Mouse (Mus musculus) embryo, embryonic 9.5 days (tissue): ENCODE measurements around the gene Sez6l2.
A peak's percentile ranks its signal among the peaks of the same experiment; 100 is the strongest.

Experiments used
- DNase-seq: peaks from one replicate; pipeline ENCODE4 v3.0.0-alpha.2; 2017; ENCODE audit errors: extremely low spot score

Gene Sez6l2

GRCm38 (mm10) chr7:127007313-127008024 is 57.1 kb downstream of the Sez6l2 start:
- no peak for DNase-seq

GRCm38 (mm10) chr7:127008239-127009019 is 58.1 kb downstream of the Sez6l2 start:
- DNase-seq, result peak; percentile 24

- no peak for DNase-seq
Measured at GRCm38 (mm10) chr7:127009307-127010085, 59.1 kb downstream of the Sez6l2 start.

GRCm38 (mm10) chr7:127011051-127011450 is 60.7 kb downstream of the Sez6l2 start:
- DNase-seq, result no peak

- no peak for DNase-seq
Measured at GRCm38 (mm10) chr7:127011717-127012116, 61.4 kb downstream of the Sez6l2 start.

- no peak for DNase-seq
Measured at GRCm38 (mm10) chr7:127012374-127012773, 62.0 kb downstream of the Sez6l2 start.

GRCm38 (mm10) chr7:127012845-127013244 is 62.5 kb downstream of the Sez6l2 start:
- no peak for DNase-seq

GRCm38 (mm10) chr7:127013385-127013784 is 63.0 kb downstream of the Sez6l2 start:
- no peak for DNase-seq

- peak; percentile 33 for DNase-seq
Measured at GRCm38 (mm10) chr7:127014320-127014719, 64.0 kb downstream of the Sez6l2 start, which contains the start of gene Mvp. Gene Mvp, minus strand, starts transcription at chr7:127014621.

GRCm38 (mm10) chr7:127014993-127015392 is 64.6 kb downstream of the Sez6l2 start:
- DNase-seq, result no peak

- DNase-seq, result peak; percentile 58
Measured at GRCm38 (mm10) chr7:127016081-127016480, 65.7 kb downstream of the Sez6l2 start.

GRCm38 (mm10) chr7:127016481-127016485 is 65.9 kb downstream of the Sez6l2 start, which contains the start of gene Pagr1b:
Gene Pagr1b, minus strand, starts transcription at chr7:127016484.
- DNase-seq, result no peak

- no peak for DNase-seq
Measured at GRCm38 (mm10) chr7:127016486-127016938, 66.1 kb downstream of the Sez6l2 start.

- peak; percentile 97 for DNase-seq
Measured at GRCm38 (mm10) chr7:127016971-127017949, 66.9 kb downstream of the Sez6l2 start, which contains the start of gene Pagr1a. Gene Pagr1a, minus strand, starts transcription at chr7:127017352.

GRCm38 (mm10) chr7:127017950-127018345 is 67.6 kb downstream of the Sez6l2 start:
- DNase-seq, result no peak

- DNase-seq, result no peak
Measured at GRCm38 (mm10) chr7:127018416-127019305, 68.3 kb downstream of the Sez6l2 start.

- DNase-seq, result no peak
Measured at GRCm38 (mm10) chr7:127019306-127019960, 69.1 kb downstream of the Sez6l2 start.

- DNase-seq, result no peak
Measured at GRCm38 (mm10) chr7:127020031-127020430, 69.7 kb downstream of the Sez6l2 start.
